Mouse (Mus musculus) CH12.LX (cell line): Measurements from ENCODE around the gene Gm1123. TPM values are rescaled to one million over a fixed set of nuclear protein-coding genes. Genes with fewer than 3 reads are reported as not detected.

Source experiments
- DNase-seq: peaks from one replicate; pipeline ENCODE4 v3.0.0-alpha.2; 2013; ENCODE audit errors: extremely low read depth
- H3K27ac ChIP-seq: 2 replicates; pipeline ENCODE4 v1.5.1; 2012; ENCODE audit warnings: low read depth, mild to moderate bottlenecking, control low read depth, moderate library complexity; ENCODE audit not compliant: insufficient read depth
- H3K27me3 ChIP-seq: replicated peaks from 2 replicates; pipeline ENCODE3; 2012; ENCODE audit warnings: inconsistent platforms
- H3K36me3 ChIP-seq, 2 experiments: replicated peaks in 1 of 2; 2 replicates each; pipeline versions ENCODE3 to v1.6.1; 2012; ENCODE audit warnings: inconsistent platforms in 1 of 2, low read length in 1 of 2, mild to moderate bottlenecking in 1 of 2, mixed read lengths in 1 of 2, moderate library complexity in 1 of 2; ENCODE audit not compliant: control insufficient read depth in 1 of 2, insufficient read depth in 1 of 2
- H3K4me1 ChIP-seq, 2 experiments: 2 replicates each; pipeline ENCODE4 v1.6.1; 2012; ENCODE audit warnings: inconsistent platforms in 1 of 2, moderate library complexity in 1 of 2; ENCODE audit not compliant: insufficient read depth in 2 of 2, control insufficient read depth in 1 of 2
- H3K4me2 ChIP-seq: 2 replicates; pipeline ENCODE4 v1.6.1; 2012; ENCODE audit warnings: low read depth, mild to moderate bottlenecking, control low read depth; ENCODE audit not compliant: poor library complexity, insufficient read depth, severe bottlenecking
- H3K4me3 ChIP-seq, 3 experiments: fragments of 150-350 bp in 1 of 3; sonication (generic) in 1 of 3; replicated peaks in 1 of 3; 2 replicates each; pipeline versions ENCODE3 to v1.5.1; 2011 to 2012; ENCODE audit warnings: low read depth in 2 of 3, low read length in 2 of 3, mild to moderate bottlenecking in 2 of 3, moderate library complexity in 2 of 3, control low read depth in 1 of 3, improper control_type of control experiment in 1 of 3, inconsistent platforms in 1 of 3, mixed read lengths in 1 of 3; ENCODE audit not compliant: poor library complexity in 1 of 3
- H3K79me2 ChIP-seq: replicated peaks from 2 replicates; pipeline ENCODE4 v1.6.1; 2012; ENCODE audit warnings: mild to moderate bottlenecking, moderate library complexity; ENCODE audit not compliant: control insufficient read depth, poor library complexity, insufficient read depth, severe bottlenecking; ENCODE audit errors: extremely low read depth
- H3K9ac ChIP-seq: 2 replicates; pipeline ENCODE4 v1.6.1; 2012; ENCODE audit warnings: low read depth, mild to moderate bottlenecking, control low read depth, moderate library complexity; ENCODE audit not compliant: insufficient read depth
- H3K9me3 ChIP-seq: replicated peaks from 2 replicates; pipeline ENCODE3; 2012; ENCODE audit warnings: low read length, inconsistent platforms, mixed read lengths
- CTCF ChIP-seq, 2 experiments: IDR thresholded peaks in 1 of 2; conservative IDR thresholded peaks in 1 of 2; 2 replicates each; pipeline ENCODE4 v1.5.1; 2011 to 2012; ENCODE audit warnings: low read depth in 2 of 2, low read length in 2 of 2, improper control_type of control experiment in 1 of 2, inconsistent platforms in 1 of 2, mild to moderate bottlenecking in 1 of 2, moderate library complexity in 1 of 2
- E2F4 ChIP-seq: IDR thresholded peaks from 2 replicates; pipeline ENCODE4 v1.6.1; 2011; ENCODE audit warnings: low read depth, low read length, improper control_type of control experiment; ENCODE audit not compliant: insufficient replicate concordance
- EP300 ChIP-seq: IDR thresholded peaks from 2 replicates; pipeline ENCODE4 v1.6.1; 2011; ENCODE audit warnings: low read length, improper control_type of control experiment
- MAX ChIP-seq: IDR thresholded peaks from 2 replicates; pipeline ENCODE4 v1.6.1; 2011; ENCODE audit warnings: low read length, improper control_type of control experiment
- MAZ ChIP-seq: IDR thresholded peaks from 2 replicates; pipeline ENCODE4 v1.6.1; 2012; ENCODE audit warnings: low read depth, mild to moderate bottlenecking, inconsistent platforms, low read length, improper control_type of control experiment, moderate library complexity
- MEF2A ChIP-seq: IDR thresholded peaks from 2 replicates; pipeline ENCODE4 v1.6.1; 2014; ENCODE audit warnings: low read depth, mild to moderate bottlenecking, inconsistent platforms, low read length, improper control_type of control experiment, borderline replicate concordance
- MYC ChIP-seq: IDR thresholded peaks from 2 replicates; pipeline ENCODE4 v1.6.1; 2011; ENCODE audit warnings: low read depth, mild to moderate bottlenecking, improper control_type of control experiment, low read length
- NELFE ChIP-seq: IDR thresholded peaks from 2 replicates; pipeline ENCODE4 v1.6.1; 2011; ENCODE audit warnings: low read depth, low read length, improper control_type of control experiment
- PAX5 ChIP-seq: IDR thresholded peaks from 2 replicates; pipeline ENCODE4 v1.6.1; 2012; ENCODE audit warnings: low read length, inconsistent platforms, mixed read lengths
- POLR2A ChIP-seq: IDR thresholded peaks from 2 replicates; pipeline ENCODE4 v1.6.1; 2011; ENCODE audit warnings: low read depth, mild to moderate bottlenecking, improper control_type of control experiment, low read length
- POLR2AphosphoS2 ChIP-seq: IDR thresholded peaks from 2 replicates; pipeline ENCODE4 v1.6.1; 2011; ENCODE audit warnings: low read depth, low read length, improper control_type of control experiment
- RAD21 ChIP-seq: IDR thresholded peaks from 2 replicates; pipeline ENCODE4 v1.6.1; 2011; ENCODE audit warnings: low read depth, mild to moderate bottlenecking, low read length, improper control_type of control experiment, moderate library complexity
- SMC3 ChIP-seq: IDR thresholded peaks from 2 replicates; pipeline ENCODE4 v1.6.1; 2011; ENCODE audit warnings: low read depth, low read length, improper control_type of control experiment
- TCF12 ChIP-seq: IDR thresholded peaks from 2 replicates; pipeline ENCODE4 v1.6.1; 2014; ENCODE audit warnings: low read depth, mild to moderate bottlenecking, inconsistent platforms, low read length, improper control_type of control experiment
- UBTF ChIP-seq: IDR thresholded peaks from 2 replicates; pipeline ENCODE4 v1.6.1; 2012; ENCODE audit warnings: low read depth, mild to moderate bottlenecking, inconsistent platforms, low read length, improper control_type of control experiment, moderate library complexity
- USF2 ChIP-seq: conservative IDR thresholded peaks from 2 replicates; pipeline ENCODE4 v1.6.1; 2011; ENCODE audit warnings: low read depth, low read length, improper control_type of control experiment
- ZC3H11A ChIP-seq: IDR thresholded peaks from 2 replicates; pipeline ENCODE4 v1.6.1; 2012; ENCODE audit warnings: low read depth, mild to moderate bottlenecking, inconsistent platforms, low read length, improper control_type of control experiment
- ZNF384 ChIP-seq: IDR thresholded peaks from 2 replicates; pipeline ENCODE4 v1.6.1; 2012; ENCODE audit warnings: low read depth, low read length, improper control_type of control experiment, inconsistent platforms
- dilution Hi-C: fragments of 300-500 bp; cut with MboI; formaldehyde crosslinking; loops from 2 replicates; pipeline ENCODE4 v1.14.3; 2020; ENCODE audit warnings: low sequenced_read_pairs; ENCODE audit not compliant: extremely low pct_unique_long_range_greater_than_20kb, extremely low pct_ligation_motif_present
- in situ Hi-C: fragments of 300-500 bp; cut with MboI; formaldehyde crosslinking; loops from 3 replicates; pipeline ENCODE4 v1.14.3; 2019; ENCODE audit warnings: low sequenced_read_pairs, low pct_ligation_motif_present, low pct_unique_long_range_greater_than_20kb, mixed read lengths
- polyA plus RNA-seq: library from polyadenylated mRNA; unstranded; fragments of >175 nt; gene quantifications from 2 replicates; pipeline ENCODE4 v1.2.1, GENCODE M21; 2012; ENCODE audit warnings: low read depth; ENCODE audit not compliant: insufficient read length
- total RNA-seq, 2 experiments: library from RNA; depleted of rRNA; stranded (reverse); fragments of 300-350 nt in 1 of 2; fragments of >200 nt in 1 of 2; gene quantifications; 2 replicates each; pipeline ENCODE4 v1.2.3; 2012 to 2014

The Gm1123 gene
- total and polyA plus RNA-seq, 3 experiments = not detected

DNA sequence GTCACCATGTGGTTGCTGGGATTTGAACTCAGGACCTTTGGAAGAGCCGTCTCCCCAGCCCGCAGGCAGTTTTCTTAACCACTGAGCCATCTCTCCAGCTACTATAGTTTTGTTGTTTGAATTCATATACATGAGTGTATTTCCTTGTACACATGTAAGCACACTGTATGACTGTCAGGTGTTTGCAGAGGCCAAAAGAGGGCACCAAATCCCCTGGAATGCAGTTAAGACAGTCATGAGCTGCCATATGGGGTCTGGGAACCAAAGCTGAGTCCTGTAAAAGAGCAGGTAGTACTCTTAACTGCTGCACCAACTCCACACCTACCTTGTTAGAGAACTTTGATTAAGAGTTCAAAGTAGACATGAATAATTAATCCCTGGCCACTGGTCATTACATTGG, 45.1 kb upstream of the Gm1123 start:
- peak; percentile 52 for TF ChIP-seq RAD21
- TF ChIP-seq CTCF (conservative IDR thresholded peaks at IDR 0.05 in 1 of 2, IDR thresholded peaks at IDR 0.05 in 1 of 2; ENCODE audit: low read depth in 2 of 2, low read length in 2 of 2) = peak in 1 of 2 experiments; percentile 52; a peak in 2 of 4 replicates
- TF ChIP-seq SMC3 = peak; percentile 16; the same call in 1 of the 2 replicates
- TF ChIP-seq UBTF = no peak
- H3K79me2 ChIP-seq = no peaks in the 10 kb centered on the region
- no peaks in the 10 kb centered on the region for H3K27me3 ChIP-seq
- H3K4me3 ChIP-seq = no peak overlapping the region
- no peaks in the 10 kb centered on the region for H3K4me1 ChIP-seq
- dilution Hi-C loops (no loop called here), in situ Hi-C loops (no loop called here)
- no peak for DNase-seq
- no peak overlapping the region for H3K9ac ChIP-seq
- H3K36me3 ChIP-seq = peaks cover 0 to 2% of the 10 kb centered on the region in 2 experiments
- H3K4me2 ChIP-seq = no peak overlapping the region
- no peak overlapping the region for H3K27ac ChIP-seq
- H3K9me3 ChIP-seq = no peaks in the 10 kb centered on the region

DNA sequence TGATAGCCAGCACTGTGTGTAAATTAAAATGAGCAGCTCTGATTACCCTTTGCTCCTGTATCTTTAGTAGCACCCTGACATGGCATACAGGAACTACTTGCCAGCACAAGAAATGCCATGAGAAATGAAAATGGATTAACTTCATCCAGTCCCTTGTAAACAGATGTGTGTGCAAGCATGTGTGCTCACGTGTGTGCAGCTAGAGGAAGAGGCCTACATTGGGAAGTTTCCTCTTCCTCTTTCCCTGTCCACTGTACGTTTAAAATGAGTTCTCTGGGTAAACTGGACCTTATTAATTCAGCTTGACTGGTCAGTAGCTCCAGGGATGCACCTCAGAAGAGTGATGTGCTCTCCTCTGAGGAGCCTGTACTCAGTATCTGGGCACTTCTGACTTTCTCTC, 38.9 kb upstream of the Gm1123 start:
- Histone ChIP-seq H3K27me3 (no peaks in the 10 kb centered on the region), H3K4me1 (peaks cover 5 to 12% of the 10 kb centered on the region in 2 experiments), H3K9ac (no peak overlapping the region), H3K27ac (no peak overlapping the region), H3K79me2 (no peaks in the 10 kb centered on the region), H3K4me2 (no peak overlapping the region), H3K4me3 (no peak overlapping the region), H3K9me3 (no peaks in the 10 kb centered on the region), H3K36me3 (peaks cover 3 to 8% of the 10 kb centered on the region in 2 experiments)
- DNase-seq = no peak
- TF ChIP-seq ZNF384 (no peak), MYC (no peak), UBTF (no peak), ZC3H11A (no peak), EP300 (no peak), MAX (no peak), E2F4 (no peak), MEF2A (no peak), TCF12 (no peak), MAZ (no peak), PAX5 (no peak), POLR2AphosphoS2 (no peak), POLR2A (no peak), USF2 (no peak), NELFE (no peak)
- dilution Hi-C loops = no loop called here
- in situ Hi-C loops = no loop called here
